Mouse (Mus musculus): ENCODE results near the gene Dusp3. TPM values are rescaled to one million over a fixed set of nuclear protein-coding genes. Genes with fewer than 3 reads are reported as not detected.

The Dusp3 gene
- polyA plus RNA-seq (2014; fragmentation: Nextera tagmentation; extraction: Ambion mirVana), result 14.0 and 15.3 TPM in 2 replicates

GRCm38 (mm10) chr11:101986913-101987312 lies at the start of gene Dusp3:
TSS of gene Dusp3 (minus strand) at chr11:101987013.
- H3K4me1 ChIP-seq (ENCODE audit: control insufficient read depth, insufficient read depth, low read length), result peaks cover 9% of the 10 kb centered on the region; the same call in 1 of the 2 replicates
- H3K36me3 ChIP-seq (ENCODE audit: control insufficient read depth, insufficient read depth, low read length), result no peaks in the 10 kb centered on the region
- DNase-seq (ENCODE audit: low spot score) (no peak), ATAC-seq (ENCODE audit: insufficient read depth, low FRiP score, low TSS enrichment) (no peak)
- 89% methylated on average over 3 of the region's 3 CpGs for WGBS
- no peak within 1 kb of the TSS for H3K4me2 ChIP-seq (ENCODE audit: low read depth)
- 0 out of 2 replicates have a peak, but pooled peaks cover 2% of the 10 kb centered on the region for H3K27me3 ChIP-seq (ENCODE audit: control insufficient read depth, insufficient read depth, low read length)
- H3K4me3 ChIP-seq (ENCODE audit: low read depth, low read length), result no peak within 1 kb of the TSS
- no peak within 1 kb of the TSS for H3K9ac ChIP-seq (ENCODE audit: low read length)
- no peak within 1 kb of the TSS for H3K27ac ChIP-seq (ENCODE audit: low read depth, low read length)
- H3K9me3 ChIP-seq (ENCODE audit: control insufficient read depth, low read length), result no peaks in the 10 kb centered on the region

GRCm38 (mm10) chr11:102036336-102036735 lies 49.5 kb upstream of the Dusp3 start:
- H3K27ac ChIP-seq (ENCODE audit: low read depth, low read length), result no peak overlapping the region
- H3K27me3 ChIP-seq (ENCODE audit: control insufficient read depth, insufficient read depth, low read length), result no peaks in the 10 kb centered on the region
- H3K9me3 ChIP-seq (ENCODE audit: control insufficient read depth, low read length), result no peaks in the 10 kb centered on the region
- H3K4me3 ChIP-seq (ENCODE audit: low read depth, low read length), result no peak overlapping the region
- H3K4me2 ChIP-seq (ENCODE audit: low read depth), result no peak overlapping the region
- H3K4me1 ChIP-seq (ENCODE audit: control insufficient read depth, insufficient read depth, low read length), result no peaks in the 10 kb centered on the region
- no peak for ATAC-seq (ENCODE audit: insufficient read depth, low FRiP score, low TSS enrichment)
- WGBS, result 84% methylated on average over 7 of the region's 7 CpGs
- no peak overlapping the region for H3K9ac ChIP-seq (ENCODE audit: low read length)
- DNase-seq (ENCODE audit: low spot score), result no peak
- H3K36me3 ChIP-seq (ENCODE audit: control insufficient read depth, insufficient read depth, low read length), result no peaks in the 10 kb centered on the region

GRCm38 (mm10) chr11:102035456-102035960 lies 48.7 kb upstream of the Dusp3 start:
- H3K4me1 ChIP-seq (ENCODE audit: control insufficient read depth, insufficient read depth, low read length), result no peaks in the 10 kb centered on the region
- H3K4me3 ChIP-seq (ENCODE audit: low read depth, low read length), result no peak overlapping the region
- H3K9ac ChIP-seq (ENCODE audit: low read length), result no peak overlapping the region
- ATAC-seq (ENCODE audit: insufficient read depth, low FRiP score, low TSS enrichment) (no peak), DNase-seq (ENCODE audit: low spot score) (no peak)
- H3K27ac ChIP-seq (ENCODE audit: low read depth, low read length), result no peak overlapping the region
- no peaks in the 10 kb centered on the region for H3K27me3 ChIP-seq (ENCODE audit: control insufficient read depth, insufficient read depth, low read length)
- WGBS, result 80% methylated on average over 5 of the region's 5 CpGs
- H3K4me2 ChIP-seq (ENCODE audit: low read depth), result no peak overlapping the region
- H3K36me3 ChIP-seq (ENCODE audit: control insufficient read depth, insufficient read depth, low read length), result no peaks in the 10 kb centered on the region
- no peaks in the 10 kb centered on the region for H3K9me3 ChIP-seq (ENCODE audit: control insufficient read depth, low read length)

- no peak for DNase-seq (ENCODE audit: low spot score)
- Histone ChIP-seq H3K4me3 (ENCODE audit: low read depth, low read length) (no peak overlapping the region), H3K27ac (ENCODE audit: low read depth, low read length) (no peak overlapping the region), H3K36me3 (ENCODE audit: control insufficient read depth, insufficient read depth, low read length) (no peaks in the 10 kb centered on the region), H3K9ac (ENCODE audit: low read length) (no peak overlapping the region), H3K4me1 (ENCODE audit: control insufficient read depth, insufficient read depth, low read length) (no peaks in the 10 kb centered on the region), H3K9me3 (ENCODE audit: control insufficient read depth, low read length) (no peaks in the 10 kb centered on the region), H3K4me2 (ENCODE audit: low read depth) (no peak overlapping the region), H3K27me3 (ENCODE audit: control insufficient read depth, insufficient read depth, low read length) (no peaks in the 10 kb centered on the region)
- WGBS, result 78% methylated on average over 8 of the region's 8 CpGs
- no peak for ATAC-seq (ENCODE audit: insufficient read depth, low FRiP score, low TSS enrichment)
Observed at GRCm38 (mm10) chr11:102034887-102035286, 48.1 kb upstream of the Dusp3 start.

GRCm38 (mm10) chr11:102033055-102033591 lies 46.3 kb upstream of the Dusp3 start:
- 91% methylated on average over 12 of the region's 12 CpGs for WGBS

GRCm38 (mm10) chr11:102031149-102031548 lies 44.3 kb upstream of the Dusp3 start:
- H3K4me3 ChIP-seq (ENCODE audit: low read depth, low read length), result no peak overlapping the region
- H3K27me3 ChIP-seq (ENCODE audit: control insufficient read depth, insufficient read depth, low read length), result no peaks in the 10 kb centered on the region
- H3K4me1 ChIP-seq (ENCODE audit: control insufficient read depth, insufficient read depth, low read length), result peaks cover 10% of the 10 kb centered on the region
- no peak overlapping the region for H3K27ac ChIP-seq (ENCODE audit: low read depth, low read length)
- WGBS, result 86% methylated on average over 7 of the region's 7 CpGs
- H3K9me3 ChIP-seq (ENCODE audit: control insufficient read depth, low read length), result no peaks in the 10 kb centered on the region
- H3K36me3 ChIP-seq (ENCODE audit: control insufficient read depth, insufficient read depth, low read length), result no peaks in the 10 kb centered on the region
- ATAC-seq (ENCODE audit: insufficient read depth, low FRiP score, low TSS enrichment) (no peak), DNase-seq (ENCODE audit: low spot score) (no peak)
- H3K9ac ChIP-seq (ENCODE audit: low read length), result no peak overlapping the region
- no peak overlapping the region for H3K4me2 ChIP-seq (ENCODE audit: low read depth)

More at GRCm38 (mm10) chr11:102033055-102033591, 46.3 kb upstream of the Dusp3 start:
- Histone ChIP-seq H3K4me1 (ENCODE audit: control insufficient read depth, insufficient read depth, low read length) (0 out of 2 replicates have a peak, but pooled peaks cover 2% of the 10 kb centered on the region), H3K4me3 (ENCODE audit: low read depth, low read length) (no peak overlapping the region), H3K36me3 (ENCODE audit: control insufficient read depth, insufficient read depth, low read length) (no peaks in the 10 kb centered on the region), H3K9ac (ENCODE audit: low read length) (no peak overlapping the region), H3K27me3 (ENCODE audit: control insufficient read depth, insufficient read depth, low read length) (no peaks in the 10 kb centered on the region), H3K9me3 (ENCODE audit: control insufficient read depth, low read length) (no peaks in the 10 kb centered on the region), H3K27ac (ENCODE audit: low read depth, low read length) (no peak overlapping the region), H3K4me2 (ENCODE audit: low read depth) (no peak overlapping the region)
- ATAC-seq (ENCODE audit: insufficient read depth, low FRiP score, low TSS enrichment) (no peak), DNase-seq (ENCODE audit: low spot score) (no peak)

GRCm38 (mm10) chr11:102029966-102030365 lies 43.2 kb upstream of the Dusp3 start:
- H3K4me1 ChIP-seq (ENCODE audit: control insufficient read depth, insufficient read depth, low read length), result peaks cover 21% of the 10 kb centered on the region
- H3K4me2 ChIP-seq (ENCODE audit: low read depth), result no peak overlapping the region
- WGBS, result 40% methylated on average over 7 of the region's 7 CpGs
- H3K9ac ChIP-seq (ENCODE audit: low read length), result no peak overlapping the region
- H3K27ac ChIP-seq (ENCODE audit: low read depth, low read length), result no peak overlapping the region
- no peak for ATAC-seq (ENCODE audit: insufficient read depth, low FRiP score, low TSS enrichment)
- no peaks in the 10 kb centered on the region for H3K9me3 ChIP-seq (ENCODE audit: control insufficient read depth, low read length)
- no peaks in the 10 kb centered on the region for H3K27me3 ChIP-seq (ENCODE audit: control insufficient read depth, insufficient read depth, low read length)
- no peak for DNase-seq (ENCODE audit: low spot score)
- no peaks in the 10 kb centered on the region for H3K36me3 ChIP-seq (ENCODE audit: control insufficient read depth, insufficient read depth, low read length)
- H3K4me3 ChIP-seq (ENCODE audit: low read depth, low read length), result no peak overlapping the region

GRCm38 (mm10) chr11:102029304-102029703 lies 42.5 kb upstream of the Dusp3 start:
- WGBS, result 90% methylated on average over 4 of the region's 4 CpGs
- H3K27me3 ChIP-seq (ENCODE audit: control insufficient read depth, insufficient read depth, low read length), result no peaks in the 10 kb centered on the region
- DNase-seq (ENCODE audit: low spot score) (no peak), ATAC-seq (ENCODE audit: insufficient read depth, low FRiP score, low TSS enrichment) (no peak)
- H3K9ac ChIP-seq (ENCODE audit: low read length), result no peak overlapping the region
- no peaks in the 10 kb centered on the region for H3K36me3 ChIP-seq (ENCODE audit: control insufficient read depth, insufficient read depth, low read length)
- no peaks in the 10 kb centered on the region for H3K9me3 ChIP-seq (ENCODE audit: control insufficient read depth, low read length)
- no peak overlapping the region for H3K4me3 ChIP-seq (ENCODE audit: low read depth, low read length)
- H3K27ac ChIP-seq (ENCODE audit: low read depth, low read length), result no peak overlapping the region
- H3K4me1 ChIP-seq (ENCODE audit: control insufficient read depth, insufficient read depth, low read length), result peaks cover 24% of the 10 kb centered on the region
- H3K4me2 ChIP-seq (ENCODE audit: low read depth), result no peak overlapping the region

GRCm38 (mm10) chr11:102028087-102028816 lies 41.4 kb upstream of the Dusp3 start, which contains the start of gene Mpp3:
TSS of gene Mpp3 (minus strand) at chr11:102028461.
- Histone ChIP-seq H3K4me3 (ENCODE audit: low read depth, low read length) (peak within 1 kb of the TSS; percentile 50), H3K9ac (ENCODE audit: low read length) (peak within 1 kb of the TSS; percentile 47; the same call in 1 of the 2 replicates), H3K9me3 (ENCODE audit: control insufficient read depth, low read length) (no peaks in the 10 kb centered on the region), H3K27ac (ENCODE audit: low read depth, low read length) (peak within 1 kb of the TSS; percentile 95), H3K27me3 (ENCODE audit: control insufficient read depth, insufficient read depth, low read length) (no peaks in the 10 kb centered on the region), H3K36me3 (ENCODE audit: control insufficient read depth, insufficient read depth, low read length) (no peaks in the 10 kb centered on the region), H3K4me2 (ENCODE audit: low read depth) (peak within 1 kb of the TSS; percentile 88), H3K4me1 (ENCODE audit: control insufficient read depth, insufficient read depth, low read length) (peaks cover 29% of the 10 kb centered on the region)
- WGBS, result 77% methylated on average over 6 of the region's 6 CpGs
- ATAC-seq (ENCODE audit: insufficient read depth, low FRiP score, low TSS enrichment) (no peak), DNase-seq (ENCODE audit: low spot score) (no peak)
